18 mouse cellular contexts compared by ENCODE assay signal in genomic region chr11:105920098-105920785, GRCm38 (mm10). TPM values are rescaled to one million over a fixed set of nuclear protein-coding genes. Genes with fewer than 3 reads are reported as not detected.
"Had no signal": no experiment of that assay in that cellular context is flagged by ENCODE, and none has a peak within 500 bp of the region (broad histone marks: within the 10 kb centered on the region; RNA-seq: fewer than 3 reads in every experiment).

No protein-coding gene starts in this region.

- H3K27me3 ChIP-seq: lung, embryonic 15.5 days; midbrain, embryonic 13.5 days; midbrain, embryonic 15.5 days; neural tube, embryonic 12.5 days; stomach, embryonic 15.5 days had no signal

- ATAC-seq: lung, postnatal 0 days; midbrain, embryonic 13.5 days; midbrain, embryonic 15.5 days had no signal

- DNase-seq: lung, adult 18-20 months; lung, postnatal 14 days; lung, postnatal 36 days; right cerebral cortex, postnatal 14 days; thymus, adult 18-20 months; thymus, postnatal 14 days; thymus, postnatal 36 days had no signal

- H3K9me3 ChIP-seq: lung, embryonic 15.5 days; megakaryocyte, embryonic 14.5 days; midbrain, embryonic 13.5 days; midbrain, embryonic 15.5 days; neural tube, embryonic 12.5 days; stomach, embryonic 15.5 days had no signal

- H3K27ac ChIP-seq: lung, embryonic 15.5 days; macrophage; midbrain, embryonic 13.5 days; midbrain, embryonic 15.5 days; neural tube, embryonic 12.5 days; stomach, embryonic 15.5 days; stomach, postnatal 0 days had no signal

- H3K4me3 ChIP-seq: lung, embryonic 15.5 days; megakaryocyte, embryonic 14.5 days; midbrain, embryonic 13.5 days; midbrain, embryonic 15.5 days; neural tube, embryonic 12.5 days; stomach, embryonic 15.5 days had no signal

- H3K9ac ChIP-seq: lung, embryonic 15.5 days; midbrain, embryonic 13.5 days; midbrain, embryonic 15.5 days; neural tube, embryonic 12.5 days; stomach, embryonic 15.5 days had no signal

- H3K4me1 ChIP-seq: lung, embryonic 15.5 days; midbrain, embryonic 13.5 days; midbrain, embryonic 15.5 days; neural tube, embryonic 12.5 days; stomach, embryonic 15.5 days had no signal

- H3K4me2 ChIP-seq: lung, embryonic 15.5 days; midbrain, embryonic 11.5 days; midbrain, embryonic 13.5 days; midbrain, embryonic 15.5 days; neural tube, embryonic 12.5 days; stomach, embryonic 15.5 days had no signal

RNA-seq across cellular contexts. Expression of gene Cyb561, which starts 32.9 kb away (rescaled TPM):
- total RNA-seq: neutrophil, adult 5-6 weeks had no signal
- polyA plus RNA-seq: macrophage had no signal
